Mouse (Mus musculus) spleen, postnatal 4 days (tissue): ENCODE results near the gene Nprl2.
A peak's percentile ranks its signal among the peaks of the same experiment; 100 is the strongest.

Source experiments
- DNase-seq, 2 experiments: peaks; one replicate each; pipeline ENCODE4 v3.0.0; 2022; ENCODE audit warnings: low spot score in 2 of 2

Gene Nprl2

DNA sequence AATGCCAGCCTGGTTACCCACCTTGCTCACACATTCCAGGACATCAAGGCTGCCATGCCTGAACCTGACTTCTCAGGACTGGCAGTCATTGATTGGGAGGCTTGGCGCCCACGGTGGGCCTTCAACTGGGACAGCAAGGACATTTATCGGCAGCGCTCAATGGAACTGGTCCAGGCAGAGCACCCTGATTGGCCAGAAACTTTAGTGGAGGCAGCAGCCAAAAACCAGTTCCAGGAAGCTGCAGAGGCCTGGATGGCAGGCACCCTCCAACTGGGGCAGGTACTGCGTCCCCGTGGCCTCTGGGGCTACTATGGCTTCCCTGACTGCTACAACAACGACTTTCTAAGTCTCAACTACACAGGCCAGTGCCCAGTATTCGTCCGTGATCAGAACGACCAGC, 35.8 kb downstream of the Nprl2 start:
- DNase-seq, result no peak

- no peak for DNase-seq
Observed at GRCm38 (mm10) chr9:107578587-107578986, 36.6 kb downstream of the Nprl2 start, which contains the start of gene Naa80. Gene Naa80, plus strand, starts transcription at chr9:107578887.

DNA sequence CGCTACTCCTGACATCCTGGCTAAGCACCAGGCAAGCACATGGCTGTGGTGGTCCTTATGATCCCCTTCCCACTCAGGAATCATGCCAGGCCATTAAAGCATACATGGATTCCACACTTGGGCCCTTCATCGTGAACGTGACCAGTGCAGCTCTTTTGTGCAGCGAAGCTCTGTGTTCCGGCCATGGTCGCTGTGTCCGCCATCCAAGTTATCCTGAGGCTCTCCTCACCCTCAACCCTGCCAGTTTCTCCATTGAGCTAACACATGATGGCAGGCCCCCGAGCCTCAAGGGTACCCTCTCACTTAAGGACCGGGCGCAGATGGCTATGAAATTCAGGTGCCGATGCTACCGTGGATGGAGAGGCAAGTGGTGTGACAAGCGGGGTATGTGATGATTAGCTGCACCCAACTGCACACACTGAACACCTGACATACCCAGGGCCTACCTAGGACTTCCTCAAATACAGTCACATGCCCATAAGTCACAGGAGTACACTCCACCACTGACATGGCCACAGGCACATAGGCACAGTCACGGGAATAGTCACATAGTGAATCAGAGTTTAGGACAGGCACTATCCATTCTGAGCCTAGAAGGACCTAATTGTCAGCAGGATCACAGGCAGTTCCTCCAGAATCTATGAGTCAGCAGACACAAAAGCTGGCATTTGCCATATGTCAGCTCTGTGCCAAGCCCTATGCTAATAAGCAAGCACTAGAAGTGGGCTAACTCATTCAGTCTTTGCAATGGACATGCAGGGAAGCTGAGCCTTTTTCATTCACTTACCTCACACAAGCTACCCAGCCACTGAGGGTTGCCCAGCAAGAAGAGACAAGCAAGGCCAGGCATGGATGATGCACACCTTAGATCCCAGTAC, 37.2 kb downstream of the Nprl2 start:
- no peak for DNase-seq

- peak; percentile 85 to 88 for DNase-seq
Observed at GRCm38 (mm10) chr9:107580501-107581317, 38.7 kb downstream of the Nprl2 start, which contains the start of gene Hyal3. Gene Hyal3, plus strand, starts transcription at chr9:107580818.

- no peak for DNase-seq
Observed at GRCm38 (mm10) chr9:107581584-107581983, 39.6 kb downstream of the Nprl2 start.

DNA sequence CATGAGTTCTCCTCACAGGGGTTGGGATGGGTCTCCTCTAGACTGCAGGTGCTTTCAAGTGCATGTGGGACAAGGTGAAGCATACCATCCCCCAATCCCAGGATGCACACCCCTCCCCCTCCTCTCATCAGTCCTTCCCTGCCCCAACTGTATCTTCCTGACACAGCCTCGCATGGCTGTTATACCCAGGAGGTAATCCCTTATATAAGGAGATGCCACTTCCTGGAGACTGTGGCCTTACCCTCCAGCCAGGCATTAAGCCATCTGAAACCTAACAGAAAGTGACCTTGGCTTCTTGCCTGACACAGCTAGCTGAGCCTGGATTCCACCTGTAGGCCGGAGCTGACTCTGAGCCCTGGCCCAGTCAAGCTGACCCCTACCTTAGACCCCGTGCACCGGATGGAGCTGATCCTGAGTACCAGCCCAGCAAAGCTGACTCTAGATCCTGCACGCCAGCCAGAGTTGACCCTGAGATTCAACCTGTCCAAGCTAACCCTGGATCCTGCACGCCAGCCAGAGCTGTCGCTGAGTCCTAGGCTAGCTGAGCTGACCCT, 40.6 kb downstream of the Nprl2 start:
- no peak for DNase-seq

DNA sequence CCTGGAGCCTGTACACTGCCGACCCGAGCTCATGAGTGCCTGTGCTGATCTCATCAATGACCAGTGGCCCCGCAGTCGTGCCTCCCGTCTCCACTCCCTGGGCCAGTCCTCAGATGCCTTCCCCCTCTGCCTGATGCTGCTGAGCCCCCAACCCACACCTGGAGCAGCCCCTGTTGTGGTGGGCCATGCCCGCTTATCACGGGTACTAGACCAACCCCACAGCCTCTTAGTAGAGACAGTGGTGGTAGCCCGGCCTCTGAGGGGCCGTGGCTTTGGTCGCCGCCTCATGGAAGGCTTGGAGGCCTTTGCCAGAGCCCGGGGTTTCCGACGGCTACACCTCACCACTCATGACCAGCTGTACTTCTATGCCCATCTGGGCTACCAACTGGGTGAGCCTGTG, 41.1 kb downstream of the Nprl2 start:
- no peak for DNase-seq

GRCm38 (mm10) chr9:107586504-107586903, 44.5 kb downstream of the Nprl2 start:
- DNase-seq, result no peak

DNA sequence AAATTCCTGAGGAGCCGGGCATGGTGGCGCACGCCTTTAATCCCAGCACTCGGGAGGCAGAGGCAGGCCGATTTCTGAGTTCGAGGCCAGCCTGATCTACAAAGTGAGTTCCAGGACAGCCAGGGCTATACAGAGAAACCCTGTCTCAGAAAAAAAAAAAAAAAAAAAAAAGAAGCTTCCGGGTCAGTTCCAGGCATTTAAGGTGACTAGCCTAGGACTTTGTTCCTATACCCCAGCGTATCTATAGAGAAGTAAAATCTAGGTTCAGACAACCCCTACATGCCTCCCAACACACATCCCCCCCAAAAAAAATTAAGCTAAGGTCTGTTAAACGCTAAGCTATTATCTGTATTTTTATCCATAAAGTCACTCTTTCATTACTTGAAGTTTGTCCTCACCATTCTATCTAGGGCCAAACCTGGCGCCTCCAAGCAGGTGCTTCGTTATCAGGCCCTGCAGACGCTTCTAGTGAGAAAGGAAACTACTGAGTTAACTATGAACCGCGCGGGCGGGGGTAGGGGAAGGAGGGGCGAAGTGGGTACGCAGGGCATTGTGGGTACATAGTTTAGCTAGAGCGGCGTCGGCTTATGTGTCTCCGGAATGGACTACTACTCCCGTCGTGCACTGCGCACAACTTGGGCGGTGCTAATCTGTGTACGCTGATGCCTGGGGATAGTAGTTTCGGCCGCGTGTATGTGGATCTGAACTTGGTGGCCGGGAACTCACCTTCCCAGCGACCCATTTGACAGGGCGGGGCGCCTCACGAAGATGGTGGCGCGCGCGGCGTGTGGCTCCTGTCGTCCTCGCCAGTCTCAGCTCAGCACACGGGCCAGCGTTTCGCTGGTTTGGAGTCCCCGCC, 45.2 kb downstream of the Nprl2 start, which contains the start of gene Ifrd2:
TSS of gene Ifrd2 (plus strand) at position 669 of the 859 bp plus-strand sequence.
- peak; percentile 97 to 98 for DNase-seq

DNA sequence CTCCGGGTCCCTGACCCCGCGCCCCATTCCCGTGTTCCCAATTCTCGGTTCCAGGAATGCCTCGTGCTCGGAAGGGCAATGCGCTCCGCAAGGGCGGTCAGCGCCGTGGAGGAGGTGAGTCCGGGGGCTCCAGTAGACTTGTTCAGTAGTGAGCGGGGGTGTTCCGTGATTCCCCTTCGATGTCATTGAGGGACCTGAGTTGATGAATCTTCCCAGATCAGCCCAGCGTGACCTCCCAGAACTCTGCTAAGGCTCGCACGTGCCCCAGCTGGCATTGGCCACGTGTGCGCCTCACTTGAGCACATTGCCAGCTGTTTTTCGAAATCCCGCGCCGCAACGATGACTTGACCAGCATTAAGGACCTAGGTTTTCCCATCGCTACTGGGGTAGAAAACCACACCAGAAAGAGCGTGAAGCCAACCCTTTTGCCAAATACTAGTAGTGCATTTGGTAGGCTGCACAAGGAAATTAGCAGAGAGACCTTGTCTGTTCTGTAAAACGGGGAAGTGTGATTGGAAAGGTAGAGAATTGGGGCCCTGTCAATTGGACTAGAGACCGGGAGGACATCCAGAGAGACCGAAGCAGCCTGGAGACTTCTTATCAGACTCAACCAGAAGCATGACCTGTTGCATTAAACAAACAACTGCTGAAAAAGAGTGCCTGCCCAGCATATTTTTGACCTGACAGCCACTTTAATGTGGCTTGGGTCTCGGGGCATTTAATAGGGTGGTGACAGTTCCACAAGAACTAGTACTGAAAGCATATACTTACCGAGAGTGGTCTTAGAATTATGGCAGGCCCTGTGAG, 46.0 kb downstream of the Nprl2 start:
- peak in 1 of 2 experiments; percentile 59 for DNase-seq

- DNase-seq, result peak; percentile 83 to 85
Observed at GRCm38 (mm10) chr9:107590058-107590772, 48.2 kb downstream of the Nprl2 start.

DNA sequence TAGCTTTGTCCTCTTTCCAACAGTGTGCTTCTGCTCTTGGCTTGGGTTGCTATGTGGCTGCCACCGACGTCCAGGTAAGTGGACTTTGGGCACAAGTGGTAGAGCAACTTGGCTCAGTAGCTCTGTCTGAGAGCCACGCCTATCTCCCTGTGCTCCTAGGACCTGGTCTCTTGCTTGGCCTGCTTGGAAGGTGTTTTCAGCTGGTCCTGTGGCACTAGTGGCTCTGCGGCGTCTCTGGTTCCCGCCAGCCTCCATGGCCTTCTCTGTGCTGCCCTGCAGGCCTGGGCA, 48.7 kb downstream of the Nprl2 start:
- DNase-seq, result no peak

DNA sequence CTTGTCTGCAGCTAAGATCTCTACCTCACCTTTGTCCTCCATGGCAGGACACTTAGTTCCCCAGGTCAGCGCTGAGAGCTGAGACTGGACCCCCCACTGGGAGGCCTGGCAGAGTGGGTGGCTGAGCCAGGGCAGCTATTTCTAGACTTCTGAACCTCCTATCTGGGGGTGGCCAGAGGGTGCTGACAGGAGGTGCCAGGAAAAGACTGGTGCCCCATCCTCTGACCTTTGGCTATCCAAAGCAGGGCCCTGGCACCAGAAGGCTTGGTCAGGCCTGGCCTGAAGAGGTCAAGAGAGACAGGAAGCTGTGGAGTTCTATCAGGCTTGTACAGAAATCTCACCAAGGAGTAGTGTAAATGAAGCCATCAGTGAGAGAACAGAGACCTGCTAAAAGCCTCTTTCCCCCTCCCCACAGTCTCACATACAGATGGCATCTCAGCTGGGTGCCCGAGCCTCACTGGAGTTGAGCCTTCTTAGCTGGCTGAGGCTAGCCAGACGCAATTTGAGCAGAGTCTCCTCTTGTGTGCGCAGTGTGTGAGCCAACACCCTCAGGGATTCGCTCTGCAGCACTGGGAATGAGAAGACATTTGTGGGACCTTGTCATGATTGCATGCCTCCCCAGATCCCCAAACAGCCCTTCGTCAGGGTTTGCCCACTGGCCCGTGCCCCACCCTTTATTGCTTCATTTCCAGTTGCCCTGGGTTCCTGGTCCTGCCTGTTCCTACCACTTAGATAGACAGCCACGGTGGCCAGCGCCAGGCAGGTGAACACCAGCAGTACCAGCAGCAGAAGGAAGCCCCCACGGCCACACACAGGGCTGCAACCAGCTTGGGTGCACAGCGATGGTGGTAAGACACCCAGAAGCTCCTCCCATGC, 51.3 kb downstream of the Nprl2 start:
- no peak for DNase-seq

DNA sequence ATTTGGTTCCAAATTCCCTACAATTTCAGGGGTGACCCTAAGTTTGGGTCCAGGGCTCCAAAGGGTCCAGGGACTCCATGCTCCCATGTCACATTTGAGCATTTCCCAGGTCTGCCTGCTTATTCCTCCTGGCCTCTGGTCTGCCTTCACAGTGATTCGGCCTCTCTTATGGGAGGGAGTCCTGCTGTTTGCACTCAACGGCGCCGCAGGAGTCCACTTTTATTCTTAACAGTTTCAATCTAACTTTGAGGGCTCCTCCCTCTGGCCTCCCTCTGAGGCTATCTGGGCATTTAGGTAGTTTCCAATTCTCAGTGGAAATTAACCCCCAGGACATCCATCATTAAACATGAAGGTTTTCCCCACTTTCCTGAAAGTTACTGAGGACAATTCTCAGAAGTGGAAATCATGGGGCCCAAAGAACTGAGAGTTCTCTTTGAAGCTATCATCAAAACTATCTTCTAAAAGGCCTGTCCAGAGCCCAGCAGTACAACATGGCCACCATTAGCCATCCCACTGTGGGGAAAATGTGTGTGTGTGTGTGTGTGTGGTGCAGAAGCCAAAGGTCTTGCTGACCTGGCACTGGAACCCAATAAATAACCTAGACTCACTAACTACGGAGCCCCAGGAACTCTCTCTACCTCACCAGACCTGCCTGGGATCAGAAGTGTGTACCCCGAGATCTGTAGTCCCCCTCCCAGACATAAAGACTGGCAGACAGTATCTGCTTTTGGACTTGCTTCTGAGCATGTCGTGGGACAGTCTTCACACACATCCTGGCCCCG, 52.4 kb downstream of the Nprl2 start:
- DNase-seq, result no peak
